Mouse (Mus musculus) macrophage (primary cell): ENCODE results near the gene Slc9a1. TPM values are rescaled to one million over a fixed set of nuclear protein-coding genes. Genes with fewer than 3 reads are reported as not detected.

Experiments
- H3K27ac ChIP-seq: fragments of 350-480 bp; formaldehyde crosslinking; 2 replicates; pipeline ENCODE4 v1.9.0; 2021
- H3K36me3 ChIP-seq: fragments of 350-480 bp; formaldehyde crosslinking; 2 replicates; pipeline ENCODE4 v1.9.0; 2021; ENCODE audit errors: inconsistent target
- H3K4me3 ChIP-seq: fragments of 350-480 bp; formaldehyde crosslinking; 2 replicates; pipeline ENCODE4 v1.9.0; 2021; ENCODE audit errors: inconsistent target
- H3K79me2 ChIP-seq: fragments of 350-480 bp; formaldehyde crosslinking; 2 replicates; pipeline ENCODE4 v1.9.0; 2021; ENCODE audit errors: inconsistent target
- WGBS: methylation state at CpG from one replicate; pipeline ENCODE4 v1.1.7; 2026; ENCODE audit warnings: inconsistent platforms; ENCODE audit not compliant: missing documents; 5-methylcytosine and 5-hydroxymethylcytosine counted together
- polyA plus RNA-seq: library from polyadenylated mRNA; stranded (reverse); fragments of 250-400 nt; gene quantifications from 3 replicates; pipeline ENCODE4 v1.2.4, GENCODE M21; 2018; ENCODE audit warnings: inconsistent platforms
- total RNA-seq, 78 experiments: library from RNA; depleted of rRNA; stranded (reverse); fragments of 250-400 nt; gene quantifications; 1 replicate in 9 of 78; 2 replicates in 24 of 78; 3 replicates in 43 of 78; 4 replicates in 2 of 78; pipeline ENCODE4 v1.2.4; 2018; ENCODE audit warnings: inconsistent platforms in 56 of 78

Slc9a1 gene
- total RNA-seq (2018; cell fraction: chromatin; rRNA removed), result 10 to 100 TPM; 26.4 to 88.9 (median 67.3) TPM
- 10 to 100 TPM; 20.6 to 46.9 (median 31.9) TPM for total RNA-seq (2018; cell fraction: cytosol; rRNA removed)
- 100 to 1,000 TPM in 1 of 26 experiments, 10 to 100 TPM in 25; 42.2 to 108 (median 67.0) TPM for total RNA-seq (2018; cell fraction: nucleus; rRNA removed)
- 18.3 to 27.4 TPM (median 23.8 TPM) in 3 replicates for polyA plus RNA-seq

GRCm38 (mm10) chr4:133369553-133370297 lies at the start of gene Slc9a1:
TSS of gene Slc9a1 (plus strand) at chr4:133369706.
- Histone ChIP-seq H3K36me3 (no peaks in the 10 kb centered on the region), H3K4me3 (peak within 1 kb of the TSS; percentile 95), H3K79me2 (peaks cover 51% of the 10 kb centered on the region), H3K27ac (peak within 1 kb of the TSS; percentile 74)
- WGBS, result under 1% methylated on average over 40 of the region's 40 CpGs

GRCm38 (mm10) chr4:133328129-133328528 lies 41.4 kb upstream of the Slc9a1 start:
- 27% methylated on average over 7 of the region's 7 CpGs for WGBS
- Histone ChIP-seq H3K4me3 (no peak overlapping the region), H3K79me2 (no peaks in the 10 kb centered on the region), H3K27ac (no peak overlapping the region), H3K36me3 (no peaks in the 10 kb centered on the region; the same call in 1 of the 2 replicates)

GRCm38 (mm10) chr4:133330296-133330695 lies 39.2 kb upstream of the Slc9a1 start:
- H3K36me3 ChIP-seq, result no peaks in the 10 kb centered on the region
- no peak overlapping the region for H3K27ac ChIP-seq
- no peak overlapping the region for H3K4me3 ChIP-seq
- no peaks in the 10 kb centered on the region; the same call in 1 of the 2 replicates for H3K79me2 ChIP-seq
- 73% methylated on average over 4 of the region's 4 CpGs for WGBS

- no peak overlapping the region for H3K27ac ChIP-seq
- 94% methylated on average over 6 of the region's 6 CpGs for WGBS
- H3K79me2 ChIP-seq, result peaks cover 12% of the 10 kb centered on the region; the same call in 1 of the 2 replicates
- no peaks in the 10 kb centered on the region for H3K36me3 ChIP-seq
- no peak overlapping the region for H3K4me3 ChIP-seq
These were observed 36.2 kb upstream of the Slc9a1 start for GRCm38 (mm10) chr4:133333306-133333705.

GRCm38 (mm10) chr4:133337833-133338520 lies 31.5 kb upstream of the Slc9a1 start:
- WGBS, result 15% methylated on average over 12 of the region's 14 CpGs
- no peaks in the 10 kb centered on the region for H3K36me3 ChIP-seq
- peak overlapping the region; percentile 48 for H3K4me3 ChIP-seq
- H3K79me2 ChIP-seq, result peaks cover 12% of the 10 kb centered on the region; the same call in 1 of the 2 replicates
- H3K27ac ChIP-seq, result no peak overlapping the region

GRCm38 (mm10) chr4:133338521-133339095 lies 30.9 kb upstream of the Slc9a1 start:
- Histone ChIP-seq H3K79me2 (peaks cover 12% of the 10 kb centered on the region; the same call in 1 of the 2 replicates), H3K4me3 (peak overlapping the region; percentile 48), H3K27ac (no peak overlapping the region), H3K36me3 (no peaks in the 10 kb centered on the region)
- WGBS, result under 1% methylated on average over 35 of the region's 39 CpGs

- H3K27ac ChIP-seq, result no peak overlapping the region
- peaks cover 12% of the 10 kb centered on the region; the same call in 1 of the 2 replicates for H3K79me2 ChIP-seq
- under 1% methylated on average over 59 of the region's 60 CpGs for WGBS
- no peaks in the 10 kb centered on the region for H3K36me3 ChIP-seq
- H3K4me3 ChIP-seq, result peak overlapping the region; percentile 48; the same call in 1 of the 2 replicates
These were observed 30.3 kb upstream of the Slc9a1 start for GRCm38 (mm10) chr4:133339148-133339749.

- 79% methylated on average over 2 of the region's 2 CpGs for WGBS
- Histone ChIP-seq H3K36me3 (no peaks in the 10 kb centered on the region), H3K27ac (no peak overlapping the region), H3K4me3 (no peak overlapping the region), H3K79me2 (peaks cover 12% of the 10 kb centered on the region; the same call in 1 of the 2 replicates)
These were observed 29.3 kb upstream of the Slc9a1 start for GRCm38 (mm10) chr4:133340217-133340616.

GRCm38 (mm10) chr4:133344112-133344511 lies 25.4 kb upstream of the Slc9a1 start:
- no peaks in the 10 kb centered on the region for H3K79me2 ChIP-seq
- no peak overlapping the region for H3K4me3 ChIP-seq
- H3K36me3 ChIP-seq, result no peaks in the 10 kb centered on the region
- 2% methylated on average over 4 of the region's 4 CpGs for whole genome bisulfite sequencing
- H3K27ac ChIP-seq, result no peak overlapping the region

GRCm38 (mm10) chr4:133345702-133346101 lies 23.8 kb upstream of the Slc9a1 start:
- no peak overlapping the region for H3K4me3 ChIP-seq
- 82% methylated on average over 6 of the region's 6 CpGs for WGBS
- no peaks in the 10 kb centered on the region for H3K36me3 ChIP-seq
- H3K27ac ChIP-seq, result no peak overlapping the region
- H3K79me2 ChIP-seq, result no peaks in the 10 kb centered on the region

- Histone ChIP-seq H3K79me2 (no peaks in the 10 kb centered on the region), H3K27ac (no peak overlapping the region), H3K36me3 (no peaks in the 10 kb centered on the region), H3K4me3 (no peak overlapping the region)
- WGBS, result 15% methylated on average over 4 of the region's 4 CpGs
These were observed 22.9 kb upstream of the Slc9a1 start for GRCm38 (mm10) chr4:133346577-133346976.

GRCm38 (mm10) chr4:133347624-133348023 lies 21.9 kb upstream of the Slc9a1 start:
- Histone ChIP-seq H3K36me3 (no peaks in the 10 kb centered on the region), H3K27ac (no peak overlapping the region), H3K79me2 (no peaks in the 10 kb centered on the region), H3K4me3 (no peak overlapping the region)
- WGBS, result 69% methylated on average over 4 of the region's 4 CpGs

- WGBS, result 93% methylated on average over 5 of the region's 5 CpGs
- no peak overlapping the region for H3K27ac ChIP-seq
- no peaks in the 10 kb centered on the region for H3K36me3 ChIP-seq
- no peaks in the 10 kb centered on the region for H3K79me2 ChIP-seq
- H3K4me3 ChIP-seq, result no peak overlapping the region
These were observed 21.3 kb upstream of the Slc9a1 start for GRCm38 (mm10) chr4:133348051-133348775.

GRCm38 (mm10) chr4:133352797-133353196 lies 16.7 kb upstream of the Slc9a1 start:
- Histone ChIP-seq H3K36me3 (no peaks in the 10 kb centered on the region), H3K79me2 (no peaks in the 10 kb centered on the region), H3K27ac (peak overlapping the region; percentile 65), H3K4me3 (no peak overlapping the region)
- WGBS, result 82% methylated on average over 8 of the region's 10 CpGs
